Mouse (Mus musculus) CH12.LX (cell line): ENCODE results near the gene Bysl. TPM values are rescaled to one million over a fixed set of nuclear protein-coding genes. Genes with fewer than 3 reads are reported as not detected.
"Not testable (repeated sequence)": the region's sequence is repeated elsewhere in the genome, so short reads cannot be mapped to it uniquely, and the experiment has no call there.

Experiments used
- DNase-seq: peaks from one replicate; pipeline ENCODE4 v3.0.0-alpha.2; 2013; ENCODE audit errors: extremely low read depth
- H3K27ac ChIP-seq: 2 replicates; pipeline ENCODE4 v1.5.1; 2012; ENCODE audit warnings: low read depth, mild to moderate bottlenecking, control low read depth, moderate library complexity; ENCODE audit not compliant: insufficient read depth
- H3K27me3 ChIP-seq: replicated peaks from 2 replicates; pipeline ENCODE3; 2012; ENCODE audit warnings: inconsistent platforms
- H3K36me3 ChIP-seq, 2 experiments: replicated peaks in 1 of 2; 2 replicates each; pipeline versions ENCODE3 to v1.6.1; 2012; ENCODE audit warnings: inconsistent platforms in 1 of 2, low read length in 1 of 2, mild to moderate bottlenecking in 1 of 2, mixed read lengths in 1 of 2, moderate library complexity in 1 of 2; ENCODE audit not compliant: control insufficient read depth in 1 of 2, insufficient read depth in 1 of 2
- H3K4me1 ChIP-seq, 2 experiments: 2 replicates each; pipeline ENCODE4 v1.6.1; 2012; ENCODE audit warnings: inconsistent platforms in 1 of 2, moderate library complexity in 1 of 2; ENCODE audit not compliant: insufficient read depth in 2 of 2, control insufficient read depth in 1 of 2
- H3K4me2 ChIP-seq: 2 replicates; pipeline ENCODE4 v1.6.1; 2012; ENCODE audit warnings: low read depth, mild to moderate bottlenecking, control low read depth; ENCODE audit not compliant: poor library complexity, insufficient read depth, severe bottlenecking
- H3K4me3 ChIP-seq, 3 experiments: fragments of 150-350 bp in 1 of 3; sonication (generic) in 1 of 3; replicated peaks in 1 of 3; 2 replicates each; pipeline versions ENCODE3 to v1.5.1; 2011 to 2012; ENCODE audit warnings: low read depth in 2 of 3, low read length in 2 of 3, mild to moderate bottlenecking in 2 of 3, moderate library complexity in 2 of 3, control low read depth in 1 of 3, improper control_type of control experiment in 1 of 3, inconsistent platforms in 1 of 3, mixed read lengths in 1 of 3; ENCODE audit not compliant: poor library complexity in 1 of 3
- H3K79me2 ChIP-seq: replicated peaks from 2 replicates; pipeline ENCODE4 v1.6.1; 2012; ENCODE audit warnings: mild to moderate bottlenecking, moderate library complexity; ENCODE audit not compliant: control insufficient read depth, poor library complexity, insufficient read depth, severe bottlenecking; ENCODE audit errors: extremely low read depth
- H3K9ac ChIP-seq: 2 replicates; pipeline ENCODE4 v1.6.1; 2012; ENCODE audit warnings: low read depth, mild to moderate bottlenecking, control low read depth, moderate library complexity; ENCODE audit not compliant: insufficient read depth
- H3K9me3 ChIP-seq: replicated peaks from 2 replicates; pipeline ENCODE3; 2012; ENCODE audit warnings: low read length, inconsistent platforms, mixed read lengths
- CHD1 ChIP-seq: IDR thresholded peaks from 2 replicates; pipeline ENCODE4 v1.6.1; 2012; ENCODE audit warnings: low read depth, low read length, improper control_type of control experiment, inconsistent platforms
- CHD2 ChIP-seq: IDR thresholded peaks from 2 replicates; pipeline ENCODE4 v1.6.1; 2011; ENCODE audit warnings: low read length, improper control_type of control experiment
- CTCF ChIP-seq, 2 experiments: IDR thresholded peaks in 1 of 2; conservative IDR thresholded peaks in 1 of 2; 2 replicates each; pipeline ENCODE4 v1.5.1; 2011 to 2012; ENCODE audit warnings: low read depth in 2 of 2, low read length in 2 of 2, improper control_type of control experiment in 1 of 2, inconsistent platforms in 1 of 2, mild to moderate bottlenecking in 1 of 2, moderate library complexity in 1 of 2
- E2F4 ChIP-seq: IDR thresholded peaks from 2 replicates; pipeline ENCODE4 v1.6.1; 2011; ENCODE audit warnings: low read depth, low read length, improper control_type of control experiment; ENCODE audit not compliant: insufficient replicate concordance
- HCFC1 ChIP-seq: IDR thresholded peaks from 2 replicates; pipeline ENCODE4 v1.6.1; 2012; ENCODE audit warnings: low read depth, mild to moderate bottlenecking, inconsistent platforms, low read length, improper control_type of control experiment
- IRF4 ChIP-seq: IDR thresholded peaks from 2 replicates; pipeline ENCODE4 v1.6.1; 2014; ENCODE audit warnings: low read depth, mild to moderate bottlenecking, inconsistent platforms, low read length, improper control_type of control experiment
- JUN ChIP-seq: IDR thresholded peaks from 2 replicates; pipeline ENCODE4 v1.6.1; 2011; ENCODE audit warnings: low read depth, mild to moderate bottlenecking, low read length, improper control_type of control experiment, moderate library complexity; ENCODE audit not compliant: insufficient read depth
- KAT2A ChIP-seq: IDR thresholded peaks from 2 replicates; pipeline ENCODE4 v1.6.1; 2012; ENCODE audit warnings: low read length, improper control_type of control experiment, inconsistent platforms; ENCODE audit not compliant: insufficient replicate concordance
- MXI1 ChIP-seq: IDR thresholded peaks from 2 replicates; pipeline ENCODE4 v1.6.1; 2011; ENCODE audit warnings: mild to moderate bottlenecking, low read depth, low read length, improper control_type of control experiment
- NELFE ChIP-seq: IDR thresholded peaks from 2 replicates; pipeline ENCODE4 v1.6.1; 2011; ENCODE audit warnings: low read depth, low read length, improper control_type of control experiment
- NRF1 ChIP-seq: IDR thresholded peaks from 2 replicates; pipeline ENCODE4 v1.6.1; 2014; ENCODE audit warnings: low read depth, mild to moderate bottlenecking, inconsistent platforms, low read length, improper control_type of control experiment, moderate library complexity
- POLR2AphosphoS2 ChIP-seq: IDR thresholded peaks from 2 replicates; pipeline ENCODE4 v1.6.1; 2011; ENCODE audit warnings: low read depth, low read length, improper control_type of control experiment
- RAD21 ChIP-seq: IDR thresholded peaks from 2 replicates; pipeline ENCODE4 v1.6.1; 2011; ENCODE audit warnings: low read depth, mild to moderate bottlenecking, low read length, improper control_type of control experiment, moderate library complexity
- SIN3A ChIP-seq: IDR thresholded peaks from 2 replicates; pipeline ENCODE4 v1.6.1; 2012; ENCODE audit warnings: low read length, improper control_type of control experiment, inconsistent platforms
- TCF12 ChIP-seq: IDR thresholded peaks from 2 replicates; pipeline ENCODE4 v1.6.1; 2014; ENCODE audit warnings: low read depth, mild to moderate bottlenecking, inconsistent platforms, low read length, improper control_type of control experiment
- UBTF ChIP-seq: IDR thresholded peaks from 2 replicates; pipeline ENCODE4 v1.6.1; 2012; ENCODE audit warnings: low read depth, mild to moderate bottlenecking, inconsistent platforms, low read length, improper control_type of control experiment, moderate library complexity
- USF1 ChIP-seq: IDR thresholded peaks from 2 replicates; pipeline ENCODE4 v1.6.1; 2014; ENCODE audit warnings: low read depth, mild to moderate bottlenecking, inconsistent platforms, low read length, improper control_type of control experiment
- ZC3H11A ChIP-seq: IDR thresholded peaks from 2 replicates; pipeline ENCODE4 v1.6.1; 2012; ENCODE audit warnings: low read depth, mild to moderate bottlenecking, inconsistent platforms, low read length, improper control_type of control experiment
- ZKSCAN1 ChIP-seq: IDR thresholded peaks from 2 replicates; pipeline ENCODE4 v1.6.1; 2012; ENCODE audit warnings: low read depth, inconsistent platforms, low read length, improper control_type of control experiment, borderline replicate concordance
- ZMIZ1 ChIP-seq: IDR thresholded peaks from 2 replicates; pipeline ENCODE4 v1.6.1; 2012; ENCODE audit warnings: low read depth, mild to moderate bottlenecking, inconsistent platforms, low read length, improper control_type of control experiment
- dilution Hi-C: fragments of 300-500 bp; cut with MboI; formaldehyde crosslinking; loops from 2 replicates; pipeline ENCODE4 v1.14.3; 2020; ENCODE audit warnings: low sequenced_read_pairs; ENCODE audit not compliant: extremely low pct_unique_long_range_greater_than_20kb, extremely low pct_ligation_motif_present
- in situ Hi-C: fragments of 300-500 bp; cut with MboI; formaldehyde crosslinking; loops from 3 replicates; pipeline ENCODE4 v1.14.3; 2019; ENCODE audit warnings: low sequenced_read_pairs, low pct_ligation_motif_present, low pct_unique_long_range_greater_than_20kb, mixed read lengths
- polyA plus RNA-seq: library from polyadenylated mRNA; unstranded; fragments of >175 nt; gene quantifications from 2 replicates; pipeline ENCODE4 v1.2.1, GENCODE M21; 2012; ENCODE audit warnings: low read depth; ENCODE audit not compliant: insufficient read length
- total RNA-seq, 2 experiments: library from RNA; depleted of rRNA; stranded (reverse); fragments of 300-350 nt in 1 of 2; fragments of >200 nt in 1 of 2; gene quantifications; 2 replicates each; pipeline ENCODE4 v1.2.3; 2012 to 2014

Bysl gene
- total and polyA plus RNA-seq, 3 experiments: 24.0 to 60.5 (median 28.0) TPM

DNA sequence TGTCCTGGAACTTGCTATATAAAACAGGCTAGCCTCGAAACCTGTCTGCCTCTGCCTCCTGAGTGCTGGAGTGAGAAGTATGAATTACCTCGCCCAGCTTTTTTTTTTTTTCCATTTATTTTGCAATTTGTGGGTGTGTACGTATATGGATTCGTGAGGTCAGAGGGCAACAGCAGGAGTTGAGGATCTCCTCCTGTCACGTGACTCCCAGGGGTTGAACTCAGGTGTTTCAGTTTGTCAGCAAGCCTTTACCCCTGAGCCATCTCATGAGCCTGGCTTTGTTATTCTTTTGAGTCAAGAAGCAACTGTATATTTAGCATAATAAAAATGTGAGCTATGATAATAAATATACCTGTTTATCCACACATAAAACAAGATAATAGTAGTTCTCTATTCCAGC lies 44.4 kb upstream of the Bysl start:
- TF ChIP-seq JUN: no peak
- no peak for TF ChIP-seq USF1
- no peak for TF ChIP-seq TCF12
- TF ChIP-seq MXI1: no peak
- H3K4me1 ChIP-seq: peaks cover 0 to 3% of the 10 kb centered on the region in 2 experiments; a peak in 1 of 4 replicates
- no peak overlapping the region for H3K4me3 ChIP-seq
- no peak overlapping the region for H3K27ac ChIP-seq
- H3K27me3 ChIP-seq: no peaks in the 10 kb centered on the region
- H3K4me2 ChIP-seq: no peak overlapping the region
- H3K79me2 ChIP-seq: no peaks in the 10 kb centered on the region
- no peak for DNase-seq
- peaks cover 0 to 4% of the 10 kb centered on the region in 2 experiments for H3K36me3 ChIP-seq
- dilution Hi-C loops: no loop called here
- no peak overlapping the region for H3K9ac ChIP-seq
- in situ Hi-C loops: no loop called here
- no peaks in the 10 kb centered on the region for H3K9me3 ChIP-seq

DNA sequence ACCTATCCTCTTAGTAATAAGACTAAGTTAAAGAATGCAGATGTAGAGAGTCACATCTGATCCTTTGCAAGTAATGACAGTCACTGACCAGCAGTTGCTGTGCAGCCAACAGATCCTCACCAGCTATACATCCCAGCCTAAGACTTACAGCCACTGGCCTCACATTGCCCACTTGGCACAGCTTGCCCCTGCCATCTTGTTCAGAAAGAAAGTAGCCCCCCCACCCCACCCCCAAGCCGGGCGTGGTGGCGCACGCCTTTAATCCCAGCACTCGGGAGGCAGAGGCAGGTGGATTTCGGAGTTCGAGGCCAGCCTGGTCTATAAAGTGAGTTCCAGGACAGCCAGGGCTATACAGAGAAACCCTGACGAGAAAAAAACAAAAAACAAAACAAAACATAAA lies 43.1 kb upstream of the Bysl start:
- DNase-seq, H3K4me1 ChIP-seq, H3K4me2 ChIP-seq, H3K4me3 ChIP-seq, H3K27me3 ChIP-seq, H3K9me3 ChIP-seq, in situ Hi-C loops, H3K27ac ChIP-seq, H3K36me3 ChIP-seq, H3K79me2 ChIP-seq, H3K9ac ChIP-seq, dilution Hi-C loops: not testable (repeated sequence)

DNA sequence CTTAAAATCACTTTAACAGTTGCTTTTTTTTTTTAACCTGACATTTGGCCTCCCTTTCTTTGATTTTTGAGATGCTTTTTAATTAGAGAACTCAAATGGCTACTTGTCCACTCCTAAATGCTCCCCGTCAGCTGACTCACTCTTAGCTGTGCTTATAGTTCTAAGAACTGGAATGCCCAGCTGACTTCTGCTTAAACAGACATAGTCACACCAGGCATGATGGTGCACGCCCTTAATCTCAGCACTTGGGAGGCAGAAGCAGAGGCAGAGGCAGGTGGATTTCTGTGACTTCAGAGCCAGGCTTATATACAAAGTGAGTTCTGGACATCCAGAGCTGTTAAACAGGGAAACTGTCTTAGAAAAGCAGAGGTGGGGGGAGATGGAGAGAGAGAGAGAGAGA lies 40.7 kb upstream of the Bysl start:
- TF ChIP-seq JUN: no peak
- Histone ChIP-seq H3K27ac (no peak overlapping the region), H3K79me2 (no peaks in the 10 kb centered on the region), H3K4me1 (no peaks in the 10 kb centered on the region), H3K9me3 (no peaks in the 10 kb centered on the region), H3K9ac (no peak overlapping the region), H3K27me3 (no peaks in the 10 kb centered on the region), H3K36me3 (peaks cover 0 to 4% of the 10 kb centered on the region in 2 experiments), H3K4me2 (no peak overlapping the region), H3K4me3 (no peak overlapping the region)
- in situ Hi-C loops: no loop called here
- dilution Hi-C loops: no loop called here
- DNase-seq: no peak

DNA sequence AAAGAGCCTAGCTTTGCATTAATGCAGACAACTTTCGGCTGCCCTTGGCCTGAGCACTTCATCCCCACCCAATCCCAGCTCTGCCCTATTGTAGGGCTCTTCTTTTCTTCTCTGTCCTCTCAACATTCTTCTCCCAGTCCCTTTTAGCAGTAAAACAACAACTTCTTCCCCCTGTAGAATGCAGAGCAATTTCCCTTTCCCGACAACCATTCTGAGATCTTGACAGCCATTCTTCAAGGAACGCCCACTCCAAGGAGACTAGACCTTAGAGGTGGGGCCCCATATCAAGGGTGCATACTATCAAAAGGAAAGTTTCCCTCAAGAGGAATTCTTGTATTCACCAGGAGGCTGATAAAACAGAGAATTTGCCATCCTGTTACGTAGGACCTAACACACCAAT lies 37.7 kb upstream of the Bysl start:
- in situ Hi-C loops (no loop called here), dilution Hi-C loops (no loop called here)
- no peaks in the 10 kb centered on the region for H3K9me3 ChIP-seq
- peaks cover 0 to 4% of the 10 kb centered on the region in 2 experiments for H3K36me3 ChIP-seq
- H3K27ac ChIP-seq: no peak overlapping the region
- DNase-seq: no peak
- H3K27me3 ChIP-seq: no peaks in the 10 kb centered on the region
- no peak overlapping the region for H3K4me2 ChIP-seq
- H3K4me3 ChIP-seq: no peak overlapping the region
- no peak overlapping the region for H3K9ac ChIP-seq
- H3K4me1 ChIP-seq: no peaks in the 10 kb centered on the region
- no peaks in the 10 kb centered on the region for H3K79me2 ChIP-seq
- TF ChIP-seq CHD1 (no peak), CTCF (conservative IDR thresholded peaks at IDR 0.05 in 1 of 2, IDR thresholded peaks at IDR 0.05 in 1 of 2; ENCODE audit: low read depth in 2 of 2, low read length in 2 of 2) (no peak), CHD2 (no peak), IRF4 (no peak), ZMIZ1 (no peak), ZC3H11A (no peak), KAT2A (no peak), RAD21 (no peak), ZKSCAN1 (no peak), SIN3A (no peak), E2F4 (no peak), UBTF (no peak), NRF1 (no peak), NELFE (no peak), HCFC1 (no peak), POLR2AphosphoS2 (no peak)
